9 mouse cellular contexts compared by ENCODE assay signal in the genomic region with DNA sequence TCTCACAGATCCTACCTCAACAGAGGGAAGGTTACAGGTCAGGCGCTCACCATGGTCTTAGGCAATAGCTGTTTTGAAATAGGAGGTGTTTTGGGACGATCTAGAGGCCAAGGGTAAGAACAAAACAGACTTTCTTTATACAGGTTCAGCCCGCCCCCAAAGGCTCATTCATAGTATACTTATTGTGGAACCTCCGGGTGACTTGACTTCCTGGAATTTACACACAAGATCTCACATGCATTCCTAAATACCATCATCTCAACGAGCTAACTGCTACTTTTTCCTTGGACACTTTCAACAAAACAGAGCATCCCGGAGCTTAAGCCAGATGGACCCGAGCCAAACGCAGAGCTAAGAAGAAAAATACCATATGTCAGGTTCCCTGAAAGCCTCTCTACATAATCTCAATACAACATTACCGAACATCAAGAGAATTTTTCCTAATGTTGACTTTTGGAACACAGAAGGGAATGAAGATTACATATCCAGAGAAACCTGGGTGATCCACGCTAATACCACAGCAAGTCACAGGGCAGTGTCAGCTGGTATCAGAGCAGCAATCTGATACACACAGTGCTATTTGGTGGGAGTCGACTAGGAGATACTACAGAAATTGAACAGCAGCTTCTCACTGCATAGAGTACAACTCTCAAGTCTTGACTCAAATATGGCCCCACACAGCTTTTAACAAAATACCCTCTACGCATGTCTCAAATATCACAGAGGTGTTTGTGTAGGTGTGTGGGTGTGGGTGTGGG. TPM values are rescaled to one million over a fixed set of nuclear protein-coding genes. Genes with fewer than 3 reads are reported as not detected.
A peak's percentile ranks its signal among the peaks of the same experiment; 100 is the strongest.
DNase-seq lines count a peak whose midpoint lies in the region; ATAC-seq and TF ChIP-seq lines count a peak whose summit lies in the region.
"Had no signal": no experiment of that assay in that cellular context is flagged by ENCODE, and none has a peak within 500 bp of the region (broad histone marks: within the 10 kb centered on the region; RNA-seq: fewer than 3 reads in every experiment).

No protein-coding gene starts in this region.

- peak; percentile 55 for DNase-seq in kidney, postnatal 0 days (ENCODE audit: low spot score)
- DNase-seq in kidney, postnatal 36 days, result no peak
- DNase-seq in cerebellum, adult 11-12 months, result peak; percentile 60
- peak; percentile 82 for DNase-seq in fat pad, adult 2 months (ENCODE audit: extremely low read depth, low read depth, low spot score)
- DNase-seq in liver, embryonic 13.5 days, result no peak
- DNase-seq in adrenal gland, adult 8-10 months, result no peak
- no peak for DNase-seq in natural killer cell, adult 2 months (ENCODE audit: low spot score in 2 of 2)

- H3K9ac ChIP-seq in kidney, postnatal 0 days (ENCODE audit: low read depth, low read length), result no peak overlapping the region
- no peak overlapping the region for H3K9ac ChIP-seq in liver, embryonic 13.5 days

- no peaks in the 10 kb centered on the region for H3K27me3 ChIP-seq in kidney, postnatal 0 days (ENCODE audit: insufficient read depth, low read length)
- no peaks in the 10 kb centered on the region for H3K27me3 ChIP-seq in liver, embryonic 13.5 days

- no peaks in the 10 kb centered on the region for H3K36me3 ChIP-seq in kidney, postnatal 0 days (ENCODE audit: insufficient read depth, low read length)
- H3K36me3 ChIP-seq in liver, embryonic 13.5 days, result peaks cover 13% of the 10 kb centered on the region

- no peak for ATAC-seq in kidney, postnatal 0 days (replicated peaks; ENCODE audit: low FRiP score, low read depth)
- ATAC-seq in liver, embryonic 13.5 days (ENCODE audit: low read depth), result peak; percentile 51
- ATAC-seq in activated CD4-positive, CD25-positive, alpha-beta regulatory T cell, adult 4 months, result no peak

- H3K4me2 ChIP-seq in kidney, postnatal 0 days (ENCODE audit: low read length), result no peak overlapping the region
- no peak overlapping the region for H3K4me2 ChIP-seq in liver, embryonic 13.5 days

- WGBS in kidney, postnatal 0 days, result 56% methylated on average over 12 of the region's 12 CpGs
- WGBS in liver, embryonic 13.5 days (ENCODE audit: insufficient replicate concordance), result 73% methylated on average over 12 of the region's 12 CpGs

- TF ChIP-seq CTCF in kidney, postnatal 0 days (IDR thresholded peaks at IDR 0.05; ENCODE audit: low read depth), result no peak

- no peaks in the 10 kb centered on the region for H3K4me1 ChIP-seq in kidney, postnatal 0 days (replicated peaks; ENCODE audit: insufficient read depth, low read length)
- peaks cover 23% of the 10 kb centered on the region for H3K4me1 ChIP-seq in liver, embryonic 13.5 days (replicated peaks)

- H3K4me3 ChIP-seq in kidney, postnatal 0 days (replicated peaks; ENCODE audit: low read depth, low read length), result no peak overlapping the region
- no peak overlapping the region for H3K4me3 ChIP-seq in liver, embryonic 13.5 days (replicated peaks)
- H3K4me3 ChIP-seq: left cerebral cortex, adult 2 months had no signal

- H3K9me3 ChIP-seq in kidney, postnatal 0 days (replicated peaks; ENCODE audit: low read length), result no peaks in the 10 kb centered on the region
- H3K9me3 ChIP-seq in liver, embryonic 13.5 days (replicated peaks), result no peaks in the 10 kb centered on the region

- no peak overlapping the region for H3K27ac ChIP-seq in kidney, postnatal 0 days
- H3K27ac ChIP-seq in liver, embryonic 13.5 days, result no peak overlapping the region
- H3K27ac ChIP-seq: left cerebral cortex, adult 2 months had no signal

RNA-seq across cellular contexts. Expression of a gene that starts 14.3 kb away (rescaled TPM):
- 51.5 and 57.3 TPM in 2 replicates for polyA plus RNA-seq in kidney, postnatal 0 days (2015; fragmentation: Nextera tagmentation; extraction: Ambion mirVana)
- polyA plus RNA-seq in liver, embryonic 13.5 days (2015; fragmentation: Nextera tagmentation; extraction: Ambion mirVana), result 18.2 and 23.5 TPM in 2 replicates
- 100 to 1,000 TPM in 2 of 4 experiments, 10 to 100 TPM in 2; 65.7 to 123 (median 89.4) TPM for total RNA-seq in adrenal gland, adult 8-10 months (2022)
- 1 to 10 TPM; 8.5 to 8.7 TPM for polyA plus RNA-seq in activated CD4-positive, CD25-positive, alpha-beta regulatory T cell, adult 4 months (2017; shearing (Covaris generic))

Comparison
In these comparisons a context has a peak if more than half of its experiments do, and no peak if none do; other contexts are left out.
1. DNase-seq: peak in kidney, postnatal 0 days (single experiment), cerebellum, adult 11-12 months (single experiment) and fat pad, adult 2 months (single experiment); none in kidney, postnatal 36 days (0 of 2), liver, embryonic 13.5 days (single experiment), adrenal gland, adult 8-10 months (single experiment) and natural killer cell, adult 2 months (0 of 2).